Mouse (Mus musculus): ENCODE data around the gene Nr1i3. TPM values are rescaled to one million over a fixed set of nuclear protein-coding genes. Genes with fewer than 3 reads are reported as not detected.

Nr1i3 gene
- total and polyA plus RNA-seq, 3 experiments, result 0.24 to 1.7 TPM; not detected in 1

DNA sequence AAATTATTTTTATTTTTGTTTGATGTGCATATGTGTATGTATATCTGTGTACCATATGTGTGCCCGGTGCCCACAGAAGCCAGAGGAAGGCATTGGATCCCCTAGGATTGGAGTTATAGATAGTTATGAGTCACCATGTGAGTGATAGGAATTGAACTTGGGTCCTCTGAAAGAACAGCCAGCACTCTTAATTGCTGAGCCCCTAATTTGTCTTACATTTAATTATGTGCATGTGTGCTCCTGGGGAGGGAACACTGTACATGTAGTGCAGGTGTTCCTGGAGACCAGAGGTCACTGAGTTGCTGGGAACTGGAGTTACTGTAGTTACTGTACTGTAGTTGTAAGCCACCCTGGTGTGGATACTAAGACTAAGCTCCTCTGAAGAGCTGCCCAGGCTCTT, 13.0 kb upstream of the Nr1i3 start:
- H3K9me3 ChIP-seq (replicated peaks; ENCODE audit: insufficient read depth, low read length), result no peaks in the 10 kb centered on the region
- no peak overlapping the region for H3K9ac ChIP-seq (ENCODE audit: control insufficient read depth, low read depth, low read length, poor library complexity, severe bottlenecking)
- H3K27ac ChIP-seq (ENCODE audit: control insufficient read depth, low read depth, low read length), result no peak overlapping the region
- H3K4me1 ChIP-seq (ENCODE audit: control insufficient read depth in 1 of 2, insufficient read depth in 2 of 2, low read length in 2 of 2), result peaks cover 3 to 8% of the 10 kb centered on the region in 2 experiments; a peak in 2 of 4 replicates
- DNase-seq (ENCODE audit: low read depth, low spot score), result no peak
- no peak overlapping the region for H3K4me3 ChIP-seq (ENCODE audit: control insufficient read depth in 1 of 2, insufficient read depth in 1 of 2, low read depth in 2 of 2, low read length in 2 of 2)
- no peaks in the 10 kb centered on the region for H3K27me3 ChIP-seq (ENCODE audit: control insufficient read depth in 1 of 2, insufficient read depth in 2 of 2, low read length in 2 of 2)
- no peak for TF ChIP-seq UBTF (IDR thresholded peaks at IDR 0.05; ENCODE audit: borderline replicate concordance, insufficient read depth, low read depth, low read length)
- no peak for TF ChIP-seq GABPA (IDR thresholded peaks at IDR 0.05; ENCODE audit: low read depth, low read length)
- TF ChIP-seq USF1 (IDR thresholded peaks at IDR 0.05; ENCODE audit: low read depth, low read length), result no peak
- TF ChIP-seq RAD21 (IDR thresholded peaks at IDR 0.05; ENCODE audit: low read depth, low read length), result no peak
- no peak for TF ChIP-seq POLR2A (IDR thresholded peaks at IDR 0.05; ENCODE audit: control insufficient read depth in 1 of 2, insufficient read depth in 1 of 2, low read depth in 1 of 2, low read length in 2 of 2, poor library complexity in 1 of 2)
- no peak for TF ChIP-seq CHD1 (IDR thresholded peaks at IDR 0.05; ENCODE audit: low read depth, low read length)
- no peak for TF ChIP-seq TBP (IDR thresholded peaks at IDR 0.05; ENCODE audit: low read depth, low read length)
- no peak for TF ChIP-seq ELF1 (IDR thresholded peaks at IDR 0.05; ENCODE audit: low read depth, low read length)
- TF ChIP-seq MYB (IDR thresholded peaks at IDR 0.05; ENCODE audit: low read depth, low read length), result no peak
- no peak for TF ChIP-seq TAL1 (IDR thresholded peaks at IDR 0.05; ENCODE audit: low read length)
- TF ChIP-seq ZNF384 (IDR thresholded peaks at IDR 0.05; ENCODE audit: low read depth, low read length), result no peak
- H3K79me2 ChIP-seq (ENCODE audit: control insufficient read depth, insufficient read depth, low read length, poor library complexity), result no peaks in the 10 kb centered on the region
- peaks cover 0 to 8% of the 10 kb centered on the region in 2 experiments; a peak in 2 of 4 replicates for H3K36me3 ChIP-seq (ENCODE audit: control insufficient read depth in 1 of 2, insufficient read depth in 2 of 2, low read length in 2 of 2)

- no peaks in the 10 kb centered on the region for H3K79me2 ChIP-seq (ENCODE audit: control insufficient read depth, insufficient read depth, low read length, poor library complexity)
- no peaks in the 10 kb centered on the region for H3K9me3 ChIP-seq (replicated peaks; ENCODE audit: insufficient read depth, low read length)
- H3K27ac ChIP-seq (ENCODE audit: control insufficient read depth, low read depth, low read length), result no peak overlapping the region
- peaks cover 6 to 16% of the 10 kb centered on the region in 2 experiments; a peak in 3 of 4 replicates for H3K4me1 ChIP-seq (ENCODE audit: control insufficient read depth in 1 of 2, insufficient read depth in 2 of 2, low read length in 2 of 2)
- no peak overlapping the region for H3K9ac ChIP-seq (ENCODE audit: control insufficient read depth, low read depth, low read length, poor library complexity, severe bottlenecking)
- TF ChIP-seq NRF1 (IDR thresholded peaks at IDR 0.05; ENCODE audit: insufficient read depth, low read depth, low read length, poor library complexity, severe bottlenecking) (no peak), CTCF (IDR thresholded peaks at IDR 0.05 in 2 of 3, conservative IDR thresholded peaks at IDR 0.05 in 1 of 3; ENCODE audit: control insufficient read depth in 1 of 3, insufficient read depth in 1 of 3, low read depth in 2 of 3, low read length in 3 of 3, poor library complexity in 1 of 3, severe bottlenecking in 1 of 3) (no peak), SMC3 (IDR thresholded peaks at IDR 0.05; ENCODE audit: low read depth, low read length) (no peak), USF2 (IDR thresholded peaks at IDR 0.05; ENCODE audit: borderline replicate concordance in 1 of 2, insufficient read depth in 1 of 2, low read depth in 1 of 2, low read length in 2 of 2) (no peak), MAZ (IDR thresholded peaks at IDR 0.05; ENCODE audit: low read depth, low read length) (no peak), E2F4 (IDR thresholded peaks at IDR 0.05; ENCODE audit: borderline replicate concordance, low read depth, low read length) (no peak), NELFE (IDR thresholded peaks at IDR 0.05; ENCODE audit: low read depth, low read length) (no peak), RCOR1 (IDR thresholded peaks at IDR 0.05; ENCODE audit: low read depth, low read length) (no peak)
- no peak overlapping the region for H3K4me3 ChIP-seq (ENCODE audit: control insufficient read depth in 1 of 2, insufficient read depth in 1 of 2, low read depth in 2 of 2, low read length in 2 of 2)
- peaks cover 0 to 11% of the 10 kb centered on the region in 2 experiments; a peak in 2 of 4 replicates for H3K36me3 ChIP-seq (ENCODE audit: control insufficient read depth in 1 of 2, insufficient read depth in 2 of 2, low read length in 2 of 2)
- no peaks in the 10 kb centered on the region for H3K27me3 ChIP-seq (ENCODE audit: control insufficient read depth in 1 of 2, insufficient read depth in 2 of 2, low read length in 2 of 2)
- DNase-seq (ENCODE audit: low read depth, low spot score), result no peak
Observed at GRCm38 (mm10) chr1:171203471-171204248, 10.1 kb upstream of the Nr1i3 start.

Measured in MEL (cell line).